Mouse (Mus musculus) limb, embryonic 11.5 days (tissue): ENCODE measurements around the gene Ercc8. TPM values are rescaled to one million over a fixed set of nuclear protein-coding genes. Genes with fewer than 3 reads are reported as not detected.

ENCODE experiments used
- ATAC-seq: fragments of 200-750 bp; cut with Nextera tagmentation; 2 replicates; pipeline ENCODE4 v1.8.0; 2017; ENCODE audit warnings: low read depth; ENCODE audit not compliant: insufficient number of reproducible peaks, low FRiP score, low TSS enrichment
- DNase-seq: peaks from one replicate; pipeline ENCODE4 v3.0.0-alpha.2; 2015; ENCODE audit warnings: low spot score
- H3K27ac ChIP-seq: fragments of 300-500 bp; sonication (generic); replicated peaks from 2 replicates; pipeline ENCODE4 v1.5.1; 2014; ENCODE audit warnings: low read depth, mild to moderate bottlenecking, low read length
- H3K27me3 ChIP-seq: fragments of 300-500 bp; sonication (generic); 2 replicates; pipeline ENCODE4 v1.6.1; 2014; ENCODE audit warnings: mild to moderate bottlenecking, low read length, mixed read lengths; ENCODE audit not compliant: control insufficient read depth, insufficient read depth
- H3K36me3 ChIP-seq: fragments of 300-500 bp; sonication (generic); 2 replicates; pipeline ENCODE4 v1.6.1; 2014; ENCODE audit warnings: mild to moderate bottlenecking, low read length, moderate library complexity, mixed read lengths; ENCODE audit not compliant: control insufficient read depth, insufficient read depth
- H3K4me1 ChIP-seq: fragments of 300-500 bp; sonication (generic); 2 replicates; pipeline ENCODE4 v1.6.1; 2014; ENCODE audit warnings: low read length, mixed read lengths; ENCODE audit not compliant: control insufficient read depth, insufficient read depth
- H3K4me2 ChIP-seq: fragments of 300-500 bp; sonication (generic); 2 replicates; pipeline ENCODE4 v1.6.1; 2014; ENCODE audit warnings: low read depth, mild to moderate bottlenecking, moderate library complexity; ENCODE audit not compliant: severe bottlenecking
- H3K4me3 ChIP-seq: fragments of 300-500 bp; sonication (generic); 2 replicates; pipeline ENCODE4 v1.5.1; 2014; ENCODE audit warnings: low read depth, low read length
- H3K9ac ChIP-seq: fragments of 300-500 bp; sonication (generic); 2 replicates; pipeline ENCODE4 v1.6.1; 2014; ENCODE audit warnings: mild to moderate bottlenecking, low read length
- H3K9me3 ChIP-seq: fragments of 300-500 bp; sonication (generic); 2 replicates; pipeline ENCODE4 v1.6.1; 2016; ENCODE audit warnings: low read length; ENCODE audit not compliant: control insufficient read depth
- WGBS: fragments of 180-500 bp; shearing (Covaris S2); extraction: QIAGEN DNeasy Blood & Tissue Kit; methylation state at CpG from one replicate; pipeline ENCODE4 v1.1.7; 2014; 5-methylcytosine and 5-hydroxymethylcytosine counted together
- polyA plus RNA-seq: library from polyadenylated mRNA; unstranded; fragments of >200 nt; fragmentation: Nextera tagmentation; extraction: Ambion mirVana; gene quantifications from 2 replicates; pipeline ENCODE4 v1.2.1, GENCODE M21; 2014

The Ercc8 gene
- polyA plus RNA-seq, 1 experiment from 2014 or later, result 26.6 TPM

GRCm38 (mm10) chr13:108124096-108124495 lies 34.4 kb upstream of the Ercc8 start:
- Histone ChIP-seq H3K4me1 (no peaks in the 10 kb centered on the region), H3K27me3 (no peaks in the 10 kb centered on the region), H3K27ac (no peak overlapping the region), H3K9me3 (no peaks in the 10 kb centered on the region), H3K9ac (no peak overlapping the region), H3K36me3 (no peaks in the 10 kb centered on the region), H3K4me3 (no peak overlapping the region), H3K4me2 (no peak overlapping the region)
- whole genome bisulfite sequencing, result 93% methylated on average over 11 of the region's 11 CpGs
- no peak for ATAC-seq
- no peak for DNase-seq

GRCm38 (mm10) chr13:108126246-108126645 lies 32.3 kb upstream of the Ercc8 start:
- Histone ChIP-seq H3K4me1 (no peaks in the 10 kb centered on the region), H3K36me3 (no peaks in the 10 kb centered on the region), H3K9me3 (no peaks in the 10 kb centered on the region), H3K4me2 (no peak overlapping the region), H3K27me3 (no peaks in the 10 kb centered on the region), H3K9ac (no peak overlapping the region), H3K27ac (no peak overlapping the region), H3K4me3 (no peak overlapping the region)
- no peak for ATAC-seq
- DNase-seq, result no peak
- 87% methylated on average over 2 of the region's 2 CpGs for WGBS

GRCm38 (mm10) chr13:108127130-108127529 lies 31.4 kb upstream of the Ercc8 start:
- H3K4me1 ChIP-seq, result no peaks in the 10 kb centered on the region
- H3K9me3 ChIP-seq, result no peaks in the 10 kb centered on the region
- ATAC-seq (no peak), DNase-seq (peak; percentile 60)
- no peak overlapping the region for H3K4me2 ChIP-seq
- no peaks in the 10 kb centered on the region for H3K36me3 ChIP-seq
- H3K9ac ChIP-seq, result no peak overlapping the region
- no peak overlapping the region for H3K27ac ChIP-seq
- H3K27me3 ChIP-seq, result no peaks in the 10 kb centered on the region
- 4% methylated on average over 1 of the region's 1 CpGs for WGBS
- no peak overlapping the region for H3K4me3 ChIP-seq

GRCm38 (mm10) chr13:108127883-108128282 lies 30.6 kb upstream of the Ercc8 start:
- no peaks in the 10 kb centered on the region for H3K4me1 ChIP-seq
- no peak overlapping the region for H3K27ac ChIP-seq
- H3K27me3 ChIP-seq, result no peaks in the 10 kb centered on the region
- no peak for DNase-seq
- no peaks in the 10 kb centered on the region for H3K36me3 ChIP-seq
- no peak overlapping the region for H3K9ac ChIP-seq
- no peak overlapping the region for H3K4me2 ChIP-seq
- H3K9me3 ChIP-seq, result no peaks in the 10 kb centered on the region
- no peak for ATAC-seq
- no peak overlapping the region for H3K4me3 ChIP-seq
- WGBS, result 72% methylated on average over 1 of the region's 1 CpGs

GRCm38 (mm10) chr13:108129070-108129469 lies 29.5 kb upstream of the Ercc8 start:
- 69% methylated on average over 7 of the region's 7 CpGs for WGBS
- H3K4me3 ChIP-seq, result no peak overlapping the region
- no peaks in the 10 kb centered on the region for H3K9me3 ChIP-seq
- H3K27ac ChIP-seq, result no peak overlapping the region
- H3K27me3 ChIP-seq, result no peaks in the 10 kb centered on the region
- no peak overlapping the region for H3K9ac ChIP-seq
- no peaks in the 10 kb centered on the region for H3K4me1 ChIP-seq
- no peaks in the 10 kb centered on the region for H3K36me3 ChIP-seq
- no peak for DNase-seq
- H3K4me2 ChIP-seq, result no peak overlapping the region
- ATAC-seq, result no peak

- no peaks in the 10 kb centered on the region for H3K9me3 ChIP-seq
- H3K4me1 ChIP-seq, result no peaks in the 10 kb centered on the region
- H3K27ac ChIP-seq, result no peak overlapping the region
- no peaks in the 10 kb centered on the region for H3K27me3 ChIP-seq
- H3K36me3 ChIP-seq, result no peaks in the 10 kb centered on the region
- ATAC-seq (no peak), DNase-seq (no peak)
- no peak overlapping the region for H3K4me3 ChIP-seq
- H3K9ac ChIP-seq, result no peak overlapping the region
- no peak overlapping the region for H3K4me2 ChIP-seq
- WGBS, result 96% methylated on average over 5 of the region's 5 CpGs
These were observed 27.8 kb upstream of the Ercc8 start for GRCm38 (mm10) chr13:108130737-108131136.

GRCm38 (mm10) chr13:108132031-108132819 lies 26.3 kb upstream of the Ercc8 start:
- H3K9me3 ChIP-seq, result no peaks in the 10 kb centered on the region
- H3K27me3 ChIP-seq, result no peaks in the 10 kb centered on the region
- no peak overlapping the region for H3K4me3 ChIP-seq
- H3K4me1 ChIP-seq, result no peaks in the 10 kb centered on the region
- no peak for DNase-seq
- no peak overlapping the region for H3K4me2 ChIP-seq
- no peaks in the 10 kb centered on the region for H3K36me3 ChIP-seq
- H3K9ac ChIP-seq, result no peak overlapping the region
- WGBS, result 76% methylated on average over 6 of the region's 6 CpGs
- no peak overlapping the region for H3K27ac ChIP-seq
- ATAC-seq, result no peak

GRCm38 (mm10) chr13:108135617-108136016 lies 22.9 kb upstream of the Ercc8 start:
- no peak for DNase-seq
- no peak overlapping the region for H3K4me3 ChIP-seq
- ATAC-seq, result no peak
- H3K9ac ChIP-seq, result no peak overlapping the region
- H3K4me2 ChIP-seq, result no peak overlapping the region
- no peak overlapping the region for H3K27ac ChIP-seq
- H3K27me3 ChIP-seq, result no peaks in the 10 kb centered on the region
- H3K4me1 ChIP-seq, result no peaks in the 10 kb centered on the region
- 89% methylated on average over 6 of the region's 6 CpGs for WGBS
- H3K9me3 ChIP-seq, result no peaks in the 10 kb centered on the region
- H3K36me3 ChIP-seq, result no peaks in the 10 kb centered on the region
